Mouse (Mus musculus) lung, adult 2 months (tissue): Measurements from ENCODE around the gene Rasal1.

Source experiments
- CTCF ChIP-seq: fragments of 200-500 bp; IDR thresholded peaks from 2 replicates; pipeline ENCODE4 v1.5.1; 2011; ENCODE audit warnings: mild to moderate bottlenecking, low read length, control low read depth; ENCODE audit not compliant: insufficient read depth
- POLR2A ChIP-seq: fragments of 200-500 bp; IDR thresholded peaks from 2 replicates; pipeline ENCODE4 v1.6.1; 2011; ENCODE audit warnings: low read depth, mild to moderate bottlenecking, control low read depth, low read length, borderline replicate concordance; ENCODE audit errors: extremely low read depth

DNA sequence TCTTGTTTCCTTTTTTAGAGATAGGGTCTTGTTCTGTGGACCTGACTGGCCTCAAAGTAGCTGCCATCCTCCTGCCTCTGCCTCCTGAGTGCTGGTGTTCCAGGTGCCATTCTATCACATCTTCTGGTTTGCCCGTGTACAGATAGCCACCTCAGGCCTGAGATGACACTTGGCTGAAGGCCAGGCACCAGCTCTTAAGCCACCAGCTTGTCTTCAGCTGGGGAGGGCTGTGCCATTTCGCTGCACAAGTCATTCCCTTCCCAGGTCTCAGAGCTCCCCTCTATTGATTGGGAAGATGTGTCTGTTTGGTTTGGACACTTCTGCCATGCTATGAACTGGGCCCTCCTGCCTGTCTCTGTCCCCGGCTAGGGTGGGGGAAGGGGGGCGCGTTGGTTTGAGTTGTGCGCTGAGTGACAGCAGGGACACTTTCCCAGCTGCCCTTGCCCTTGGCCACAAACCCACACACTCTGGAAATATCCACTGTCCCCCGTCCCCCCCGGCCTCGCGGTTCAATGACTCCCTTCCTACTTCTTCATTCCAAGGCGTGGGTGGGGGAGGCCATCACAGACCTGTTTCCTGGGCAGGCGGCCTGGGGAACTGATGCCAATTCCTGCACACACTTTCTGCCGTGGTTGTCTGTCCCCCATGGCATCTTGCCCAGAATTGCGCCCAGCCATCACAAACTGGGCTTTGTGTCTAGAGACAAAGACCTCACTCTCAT, 5.1 kb upstream of the Rasal1 start:
- TF ChIP-seq CTCF = no peak
- no peak for TF ChIP-seq POLR2A
